ENCODE assay signal across 28 mouse cellular contexts in genomic region chr11:113849322-113849721, GRCm38 (mm10).
DNase-seq lines count a peak whose midpoint lies in the region; ATAC-seq and TF ChIP-seq lines count a peak whose summit lies in the region.
"Had no signal": no experiment of that assay in that cellular context is flagged by ENCODE, and none has a peak within 500 bp of the region (broad histone marks: within the 10 kb centered on the region; RNA-seq: fewer than 3 reads in every experiment).

No protein-coding gene starts in this region.

- intact Hi-C loops in heart, postnatal 14 days (cut with DNase I) = no loop called here

- no peak overlapping the region for H3K4me2 ChIP-seq in limb, embryonic 14.5 days (replicated peaks; ENCODE audit: low read depth, low read length, severe bottlenecking)
- H3K4me2 ChIP-seq: embryonic facial prominence, embryonic 12.5 days; forebrain, embryonic 12.5 days; forebrain, embryonic 15.5 days; heart, embryonic 12.5 days; heart, embryonic 15.5 days; hindbrain, embryonic 14.5 days had no signal

- H3K4me3 ChIP-seq in limb, embryonic 10.5 days = no peak overlapping the region
- H3K4me3 ChIP-seq in limb, embryonic 14.5 days (replicated peaks; ENCODE audit: low read length) = no peak overlapping the region
- H3K4me3 ChIP-seq: embryonic facial prominence, embryonic 12.5 days; erythroblast, embryonic 14.5 days; forebrain, embryonic 12.5 days; forebrain, embryonic 15.5 days; heart, embryonic 12.5 days; heart, embryonic 15.5 days had no signal

- H3K36me3 ChIP-seq in limb, embryonic 10.5 days = no peaks in the 10 kb centered on the region
- H3K36me3 ChIP-seq in limb, embryonic 14.5 days (ENCODE audit: control insufficient read depth, insufficient read depth, low read length) = no peaks in the 10 kb centered on the region
- H3K36me3 ChIP-seq: embryonic facial prominence, embryonic 12.5 days; forebrain, embryonic 12.5 days; forebrain, embryonic 15.5 days; heart, embryonic 15.5 days had no signal

- no peaks in the 10 kb centered on the region for H3K9me3 ChIP-seq in limb, embryonic 10.5 days (replicated peaks)
- H3K9me3 ChIP-seq in limb, embryonic 14.5 days (ENCODE audit: control insufficient read depth, low read length) = no peaks in the 10 kb centered on the region
- H3K9me3 ChIP-seq: embryonic facial prominence, embryonic 12.5 days; forebrain, embryonic 12.5 days; forebrain, embryonic 15.5 days; heart, embryonic 12.5 days; heart, embryonic 15.5 days had no signal

- no peak for TF ChIP-seq CTCF in brain, embryonic 14.5 days (IDR thresholded peaks at IDR 0.05; ENCODE audit: borderline replicate concordance, extremely low read depth, insufficient read depth, insufficient read length)

- H3K27ac ChIP-seq in limb, embryonic 10.5 days = 0 out of 2 replicates have a peak overlapping the region, but pooled peaks have one; percentile 14
- H3K27ac ChIP-seq in limb, embryonic 14.5 days (replicated peaks; ENCODE audit: low read depth, low read length) = no peak overlapping the region
- H3K27ac ChIP-seq: embryonic facial prominence, embryonic 12.5 days; forebrain, embryonic 12.5 days; forebrain, embryonic 15.5 days; heart, embryonic 15.5 days; hindbrain, embryonic 14.5 days; hindbrain, postnatal 0 days had no signal

- peak; percentile 35; the same call in 1 of the 2 replicates for ATAC-seq in limb, embryonic 14.5 days (ENCODE audit: low FRiP score, low read depth)
- no peak for ATAC-seq in CD4-positive, CD25-positive, alpha-beta regulatory T cell, adult 4 months
- ATAC-seq: forebrain, embryonic 15.5 days; hindbrain, postnatal 0 days; inflammation-experienced regulatory T-cells, adult 6 months; Patski had no signal

- H3K4me1 ChIP-seq in limb, embryonic 10.5 days = peaks cover 35% of the 10 kb centered on the region
- 0 out of 2 replicates have a peak, but pooled peaks cover 3% of the 10 kb centered on the region for H3K4me1 ChIP-seq in limb, embryonic 14.5 days (ENCODE audit: control insufficient read depth, insufficient read depth, low read length)
- H3K4me1 ChIP-seq: forebrain, embryonic 15.5 days; heart, embryonic 15.5 days had no signal

- no peak overlapping the region for H3K9ac ChIP-seq in limb, embryonic 14.5 days (ENCODE audit: low read depth, low read length, severe bottlenecking)
- H3K9ac ChIP-seq: embryonic facial prominence, embryonic 12.5 days; forebrain, embryonic 12.5 days; forebrain, embryonic 15.5 days; heart, embryonic 12.5 days; heart, embryonic 15.5 days; hindbrain, embryonic 14.5 days had no signal

- WGBS in limb, embryonic 10.5 days = 50% methylated on average over 7 of the region's 7 CpGs
- WGBS in limb, embryonic 14.5 days = 48% methylated on average over 7 of the region's 7 CpGs

- DNase-seq in Muller cell, postnatal 12 days (ENCODE audit: inconsistent ontology term) = peak; percentile 22
- DNase-seq in brain, embryonic 14.5 days (ENCODE audit: low read depth) = peak; percentile 50
- no peak for DNase-seq in limb, embryonic 10.5 days (ENCODE audit: low spot score)
- DNase-seq in limb, embryonic 14.5 days (ENCODE audit: low spot score) = peak; percentile 17
- DNase-seq in adrenal gland, postnatal 10 days = no peak
- no peak for DNase-seq in heart, postnatal 14 days
- DNase-seq in right cerebral cortex, adult 18-20 months = no peak
- DNase-seq: adrenal gland, postnatal 14 days; cerebellum, adult 11-12 months; cerebellum, adult 8-10 months; cerebellum, postnatal 10 days; cerebellum, postnatal 36 days; embryo, embryonic 11 days; gastrocnemius, postnatal 14 days; heart, adult 11 months; heart, postnatal 10 days; heart, postnatal 4 days had no signal

- TF ChIP-seq POLR2A in brain, embryonic 14.5 days (IDR thresholded peaks at IDR 0.05; ENCODE audit: borderline replicate concordance, extremely low read depth, insufficient read depth, insufficient read length, poor library complexity, severe bottlenecking) = no peak
- TF ChIP-seq POLR2A in limb, embryonic 14.5 days (IDR thresholded peaks at IDR 0.05; ENCODE audit: borderline replicate concordance, extremely low read depth, insufficient read depth, insufficient read length) = no peak

- H3K27me3 ChIP-seq in limb, embryonic 10.5 days (ENCODE audit: low read depth, poor library complexity, severe bottlenecking) = no peaks in the 10 kb centered on the region
- no peaks in the 10 kb centered on the region for H3K27me3 ChIP-seq in limb, embryonic 14.5 days (ENCODE audit: control insufficient read depth, insufficient read depth, low read length)
- H3K27me3 ChIP-seq: embryonic facial prominence, embryonic 12.5 days; heart, embryonic 12.5 days; heart, embryonic 15.5 days had no signal

Comparison
In these comparisons a context has a peak if more than half of its experiments do, and no peak if none do; other contexts are left out.
1. DNase-seq: peak in Muller cell, postnatal 12 days (single experiment), brain, embryonic 14.5 days (single experiment) and limb, embryonic 14.5 days (single experiment); none in limb, embryonic 10.5 days (single experiment), adrenal gland, postnatal 10 days (single experiment), heart, postnatal 14 days (0 of 2) and right cerebral cortex, adult 18-20 months (single experiment).